Mouse (Mus musculus) neural tube, embryonic 14.5 days (tissue): ENCODE results near the gene Rnf225. TPM values are rescaled to one million over a fixed set of nuclear protein-coding genes. Genes with fewer than 3 reads are reported as not detected.
"Not testable (repeated sequence)": the region's sequence is repeated elsewhere in the genome, so short reads cannot be mapped to it uniquely, and the experiment has no call there.

ENCODE experiments used
- ATAC-seq: fragments of 200-750 bp; cut with Nextera tagmentation; 2 replicates; pipeline ENCODE4 v1.8.0; 2017; ENCODE audit warnings: low read depth, mild to moderate bottlenecking, moderate TSS enrichment, moderate library complexity
- H3K27ac ChIP-seq: fragments of 300-500 bp; sonication (generic); 2 replicates; pipeline ENCODE4 v1.5.1; 2014; ENCODE audit warnings: low read depth, mild to moderate bottlenecking, control low read depth, low read length, moderate library complexity, mixed read lengths
- H3K27me3 ChIP-seq: fragments of 300-500 bp; sonication (generic); 2 replicates; pipeline ENCODE4 v1.6.1; 2014; ENCODE audit warnings: low read length; ENCODE audit not compliant: control insufficient read depth, insufficient read depth
- H3K36me3 ChIP-seq: fragments of 300-500 bp; sonication (generic); 2 replicates; pipeline ENCODE4 v1.6.1; 2014; ENCODE audit warnings: low read length, mixed read lengths; ENCODE audit not compliant: control insufficient read depth, insufficient read depth
- H3K4me1 ChIP-seq: fragments of 300-500 bp; sonication (generic); 2 replicates; pipeline ENCODE4 v1.6.1; 2014; ENCODE audit warnings: low read length; ENCODE audit not compliant: control insufficient read depth, insufficient read depth
- H3K4me2 ChIP-seq: fragments of 300-500 bp; sonication (generic); 2 replicates; pipeline ENCODE4 v1.6.1; 2014; ENCODE audit warnings: mild to moderate bottlenecking, low read depth, low read length, control low read depth
- H3K4me3 ChIP-seq: fragments of 300-500 bp; sonication (generic); 2 replicates; pipeline ENCODE4 v1.5.1; 2014; ENCODE audit warnings: low read depth, low read length, control low read depth, mixed read lengths
- H3K9ac ChIP-seq: fragments of 300-500 bp; sonication (generic); replicated peaks from 2 replicates; pipeline ENCODE4 v1.6.1; 2014; ENCODE audit warnings: low read depth, mild to moderate bottlenecking, control low read depth, low read length, mixed read lengths
- H3K9me3 ChIP-seq: fragments of 300-500 bp; sonication (generic); 2 replicates; pipeline ENCODE4 v1.6.1; 2016; ENCODE audit warnings: low read length; ENCODE audit not compliant: control insufficient read depth
- WGBS: fragments of 180-500 bp; shearing (Covaris S2); extraction: QIAGEN DNeasy Blood & Tissue Kit; methylation state at CpG from one replicate; pipeline ENCODE4 v1.1.7; 2014; 5-methylcytosine and 5-hydroxymethylcytosine counted together
- polyA plus RNA-seq: library from polyadenylated mRNA; unstranded; fragments of >200 nt; fragmentation: Nextera tagmentation; extraction: Ambion mirVana; gene quantifications from 2 replicates; pipeline ENCODE4 v1.2.1, GENCODE M21; 2014

The Rnf225 gene
- polyA plus RNA-seq, 1 experiment from 2014 or later = 1.3 TPM

- no peaks in the 10 kb centered on the region for H3K36me3 ChIP-seq
- peak; percentile 99 for ATAC-seq
- H3K27me3 ChIP-seq = no peaks in the 10 kb centered on the region
- H3K4me2 ChIP-seq = peak within 1 kb of the TSS; percentile 44
- H3K27ac ChIP-seq = no peak within 1 kb of the TSS
- H3K9me3 ChIP-seq = no peaks in the 10 kb centered on the region
- peak within 1 kb of the TSS; percentile 60 for H3K4me3 ChIP-seq
- 6% methylated on average over 36 of the region's 36 CpGs for WGBS
- peaks cover 7% of the 10 kb centered on the region; the same call in 1 of the 2 replicates for H3K4me1 ChIP-seq
- H3K9ac ChIP-seq = peak within 1 kb of the TSS; percentile 64
Measured at GRCm38 (mm10) chr7:12897655-12898410, 29.4 kb upstream of the Rnf225 start, which contains the start of gene Zscan22. Gene Zscan22 (plus strand): TSS chr7:12897815.

- peaks cover 7% of the 10 kb centered on the region; the same call in 1 of the 2 replicates for H3K4me1 ChIP-seq
- no peaks in the 10 kb centered on the region for H3K27me3 ChIP-seq
- H3K4me2 ChIP-seq = no peak overlapping the region
- 95% methylated on average over 5 of the region's 5 CpGs for WGBS
- no peak overlapping the region for H3K4me3 ChIP-seq
- no peak for ATAC-seq
- H3K9me3 ChIP-seq = no peaks in the 10 kb centered on the region
- H3K9ac ChIP-seq = no peak overlapping the region
- H3K27ac ChIP-seq = no peak overlapping the region
- peaks cover 9% of the 10 kb centered on the region; the same call in 1 of the 2 replicates for H3K36me3 ChIP-seq
Measured at GRCm38 (mm10) chr7:12901517-12901916, 25.7 kb upstream of the Rnf225 start.

GRCm38 (mm10) chr7:12903623-12904022, 23.6 kb upstream of the Rnf225 start:
- 47% methylated on average over 10 of the region's 10 CpGs for WGBS
- peaks cover 30% of the 10 kb centered on the region for H3K36me3 ChIP-seq

GRCm38 (mm10) chr7:12905146-12905545, 22.1 kb upstream of the Rnf225 start:
- 92% methylated on average over 1 of the region's 1 CpGs for WGBS
- H3K4me2 ChIP-seq = no peak overlapping the region
- H3K4me3 ChIP-seq = no peak overlapping the region
- no peak overlapping the region for H3K27ac ChIP-seq
- H3K9me3 ChIP-seq = no peaks in the 10 kb centered on the region
- no peaks in the 10 kb centered on the region for H3K27me3 ChIP-seq
- H3K4me1 ChIP-seq = no peaks in the 10 kb centered on the region
- no peak overlapping the region for H3K9ac ChIP-seq
- no peak for ATAC-seq
- peaks cover 35% of the 10 kb centered on the region for H3K36me3 ChIP-seq

More at GRCm38 (mm10) chr7:12903623-12904022, 23.6 kb upstream of the Rnf225 start:
- no peak overlapping the region for H3K27ac ChIP-seq
- no peaks in the 10 kb centered on the region for H3K27me3 ChIP-seq
- no peak overlapping the region for H3K9ac ChIP-seq
- H3K4me2 ChIP-seq = no peak overlapping the region
- ATAC-seq = no peak
- no peak overlapping the region for H3K4me3 ChIP-seq
- no peaks in the 10 kb centered on the region for H3K9me3 ChIP-seq
- peaks cover 4% of the 10 kb centered on the region; the same call in 1 of the 2 replicates for H3K4me1 ChIP-seq

GRCm38 (mm10) chr7:12909498-12909962, 17.7 kb upstream of the Rnf225 start:
- peak; percentile 39 for ATAC-seq
- Histone ChIP-seq H3K9me3 (no peaks in the 10 kb centered on the region), H3K4me1 (no peaks in the 10 kb centered on the region), H3K9ac (0 out of 2 replicates have a peak overlapping the region, but pooled peaks have one; percentile 56), H3K36me3 (peaks cover 34% of the 10 kb centered on the region), H3K27ac (peak overlapping the region; percentile 84), H3K4me2 (peak overlapping the region; percentile 47), H3K27me3 (no peaks in the 10 kb centered on the region), H3K4me3 (peak overlapping the region; percentile 36; the same call in 1 of the 2 replicates)
- 36% methylated on average over 7 of the region's 7 CpGs for WGBS

GRCm38 (mm10) chr7:12910181-12910668, 17.0 kb upstream of the Rnf225 start:
- Histone ChIP-seq H3K27me3 (no peaks in the 10 kb centered on the region), H3K4me3 (peak overlapping the region; percentile 36), H3K9ac (peak overlapping the region; percentile 56), H3K4me2 (peak overlapping the region; percentile 47), H3K9me3 (no peaks in the 10 kb centered on the region), H3K36me3 (peaks cover 28% of the 10 kb centered on the region), H3K27ac (peak overlapping the region; percentile 84), H3K4me1 (no peaks in the 10 kb centered on the region)
- 4% methylated on average over 19 of the region's 19 CpGs for WGBS
- peak; percentile 85 for ATAC-seq

- no peak for ATAC-seq
- peaks cover 5% of the 10 kb centered on the region; the same call in 1 of the 2 replicates for H3K36me3 ChIP-seq
Measured at GRCm38 (mm10) chr7:12913556-12913955, 13.7 kb upstream of the Rnf225 start.

GRCm38 (mm10) chr7:12920495-12920894, 6.7 kb upstream of the Rnf225 start:
- ATAC-seq, H3K9ac ChIP-seq, H3K9me3 ChIP-seq, H3K27ac ChIP-seq, H3K27me3 ChIP-seq, H3K4me2 ChIP-seq, H3K4me3 ChIP-seq, H3K4me1 ChIP-seq: not testable (repeated sequence)
- 92% methylated on average over 7 of the region's 8 CpGs for WGBS
- peaks cover 11% of the 10 kb centered on the region for H3K36me3 ChIP-seq

More at GRCm38 (mm10) chr7:12913556-12913955, 13.7 kb upstream of the Rnf225 start:
- Histone ChIP-seq H3K27ac (no peak overlapping the region), H3K4me1 (no peaks in the 10 kb centered on the region), H3K9me3 (no peaks in the 10 kb centered on the region), H3K27me3 (no peaks in the 10 kb centered on the region), H3K4me2 (no peak overlapping the region), H3K4me3 (no peak overlapping the region), H3K9ac (no peak overlapping the region)

GRCm38 (mm10) chr7:12921318-12921704, 5.9 kb upstream of the Rnf225 start:
- Histone ChIP-seq H3K4me1 (peaks cover 9% of the 10 kb centered on the region), H3K4me3 (peak overlapping the region; percentile 94), H3K36me3 (peaks cover 19% of the 10 kb centered on the region), H3K9ac (peak overlapping the region; percentile 65), H3K9me3 (no peaks in the 10 kb centered on the region), H3K27me3 (peaks cover 3% of the 10 kb centered on the region; the same call in 1 of the 2 replicates), H3K4me2 (peak overlapping the region; percentile 79), H3K27ac (peak overlapping the region; percentile 85)
- 0% methylated on average over 3 of the region's 3 CpGs for WGBS
- peak; percentile 19 for ATAC-seq
